Comparison of ENCODE assay signal across 8 mouse cellular contexts in the genomic region with DNA sequence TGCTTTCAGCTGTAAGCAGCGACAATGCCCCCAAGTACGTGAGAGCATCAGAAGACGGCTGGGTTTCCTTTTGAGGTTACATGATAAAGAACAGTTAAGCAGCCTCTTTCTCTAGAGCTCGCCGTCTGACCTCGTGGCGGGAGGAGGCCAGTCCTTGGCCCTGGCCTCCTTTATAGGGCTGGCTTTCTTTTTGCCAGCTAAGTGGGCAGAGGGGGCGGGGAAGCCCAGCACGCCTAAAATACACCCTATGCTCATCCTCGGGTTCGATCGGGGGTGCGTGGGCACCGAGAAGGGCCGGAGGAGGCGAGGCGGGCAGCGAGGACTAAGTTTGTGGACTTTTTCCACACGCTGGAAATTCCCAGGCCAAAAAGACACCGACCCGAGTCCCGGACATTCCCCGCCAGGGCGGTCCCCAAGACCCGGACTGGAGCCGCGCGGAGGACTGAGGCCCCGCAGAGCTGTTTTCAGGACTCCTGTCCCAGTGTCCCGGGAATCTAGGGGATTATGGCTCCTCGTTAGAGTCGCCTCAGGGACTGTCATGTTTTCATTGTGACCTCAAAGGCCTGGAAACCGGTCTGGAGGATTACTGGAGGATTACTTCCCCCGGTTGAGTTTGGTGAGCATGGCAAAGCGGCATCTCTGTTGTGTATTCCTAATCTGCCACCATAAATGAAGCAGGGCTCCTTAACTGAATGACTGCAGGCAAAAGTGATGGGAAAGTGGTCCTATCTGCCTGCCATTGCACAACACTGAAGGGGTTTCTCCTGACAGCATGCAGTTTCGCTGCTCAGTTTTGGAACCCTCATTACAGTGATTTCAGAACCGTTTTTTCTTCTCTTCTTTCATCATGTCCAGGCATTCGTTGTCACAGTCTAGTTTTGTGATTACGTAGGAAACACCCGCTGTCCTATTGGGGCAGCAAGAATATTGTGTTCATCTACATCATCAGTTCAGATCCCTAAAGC. TPM values are rescaled to one million over a fixed set of nuclear protein-coding genes. Genes with fewer than 3 reads are reported as not detected.
A peak's percentile ranks its signal among the peaks of the same experiment; 100 is the strongest.
DNase-seq lines count a peak whose midpoint lies in the region; ATAC-seq and TF ChIP-seq lines count a peak whose summit lies in the region.

Gene Nfkbiz (minus strand): TSS at position 390 of the 965 bp plus-strand sequence.

- under 1% methylated on average over 40 of the region's 40 CpGs for WGBS in intestine, postnatal 0 days
- under 1% methylated on average over 40 of the region's 40 CpGs for WGBS in limb, embryonic 13.5 days
- WGBS in midbrain, embryonic 15.5 days = under 1% methylated on average over 40 of the region's 40 CpGs

- H3K36me3 ChIP-seq in intestine, postnatal 0 days (ENCODE audit: control insufficient read depth, insufficient read depth) = peaks cover 4% of the 10 kb centered on the region; the same call in 1 of the 2 replicates
- peaks cover 14% of the 10 kb centered on the region for H3K36me3 ChIP-seq in limb, embryonic 13.5 days
- H3K36me3 ChIP-seq in midbrain, embryonic 15.5 days (replicated peaks) = 0 out of 2 replicates have a peak, but pooled peaks cover 2% of the 10 kb centered on the region

- peak; percentile 70 to 77 for DNase-seq in left cerebral cortex, adult 18-20 months (ENCODE audit: low spot score in 2 of 2)
- no peak for DNase-seq in left cerebral cortex, adult 11 months (ENCODE audit: low spot score)
- peak; percentile 93 for DNase-seq in embryo, embryonic 9.5 days (ENCODE audit: extremely low spot score)
- peak; percentile 57 to 78 for DNase-seq in spleen, adult 18-20 months

- H3K9me3 ChIP-seq in intestine, postnatal 0 days (ENCODE audit: control insufficient read depth) = no peaks in the 10 kb centered on the region
- H3K9me3 ChIP-seq in limb, embryonic 13.5 days = no peaks in the 10 kb centered on the region
- no peaks in the 10 kb centered on the region for H3K9me3 ChIP-seq in midbrain, embryonic 15.5 days

- TF ChIP-seq CTCF in intestine, postnatal 0 days (IDR thresholded peaks at IDR 0.05; ENCODE audit: low read depth) = no peak

- ATAC-seq in granulocyte monocyte progenitor cell, adult 5-6 weeks (replicated peaks; ENCODE audit: poor library complexity, severe bottlenecking) = peak; percentile 68
- peak; percentile 87 for ATAC-seq in intestine, postnatal 0 days
- peak; percentile 92 for ATAC-seq in limb, embryonic 13.5 days (ENCODE audit: low FRiP score, low read depth)
- ATAC-seq in midbrain, embryonic 15.5 days (replicated peaks) = peak; percentile 95

- peak within 1 kb of the TSS; percentile 57 for H3K4me3 ChIP-seq in intestine, postnatal 0 days (ENCODE audit: low read depth, low read length)
- H3K4me3 ChIP-seq in limb, embryonic 13.5 days = peak within 1 kb of the TSS; percentile 56
- peak within 1 kb of the TSS; percentile 54 for H3K4me3 ChIP-seq in midbrain, embryonic 15.5 days

- H3K27me3 ChIP-seq in intestine, postnatal 0 days (replicated peaks; ENCODE audit: control insufficient read depth, insufficient read depth, low read length) = no peaks in the 10 kb centered on the region
- no peaks in the 10 kb centered on the region for H3K27me3 ChIP-seq in limb, embryonic 13.5 days
- no peaks in the 10 kb centered on the region for H3K27me3 ChIP-seq in midbrain, embryonic 15.5 days (replicated peaks)

- H3K9ac ChIP-seq in intestine, postnatal 0 days (ENCODE audit: low read depth, low read length) = peak within 1 kb of the TSS; percentile 54
- peak within 1 kb of the TSS; percentile 82 for H3K9ac ChIP-seq in limb, embryonic 13.5 days
- peak within 1 kb of the TSS; percentile 53 for H3K9ac ChIP-seq in midbrain, embryonic 15.5 days

- H3K4me1 ChIP-seq in intestine, postnatal 0 days (replicated peaks; ENCODE audit: control insufficient read depth, insufficient read depth, low read length) = no peaks in the 10 kb centered on the region
- peaks cover 6% of the 10 kb centered on the region for H3K4me1 ChIP-seq in limb, embryonic 13.5 days
- peaks cover 9% of the 10 kb centered on the region for H3K4me1 ChIP-seq in midbrain, embryonic 15.5 days

- peak within 1 kb of the TSS; percentile 78 for H3K4me2 ChIP-seq in intestine, postnatal 0 days (replicated peaks; ENCODE audit: low read depth)
- peak within 1 kb of the TSS; percentile 74 for H3K4me2 ChIP-seq in limb, embryonic 13.5 days (replicated peaks)
- peak within 1 kb of the TSS; percentile 82 for H3K4me2 ChIP-seq in midbrain, embryonic 15.5 days

- H3K27ac ChIP-seq in intestine, postnatal 0 days (ENCODE audit: low read depth, low read length) = peak within 1 kb of the TSS; percentile 60
- H3K27ac ChIP-seq in limb, embryonic 13.5 days = peak within 1 kb of the TSS; percentile 82
- peak within 1 kb of the TSS; percentile 78 for H3K27ac ChIP-seq in midbrain, embryonic 15.5 days

RNA-seq across cellular contexts. Expression of gene Nfkbiz, which starts in this region (rescaled TPM):
- total RNA-seq in left cerebral cortex, adult 18-20 months (2021) = 1 to 10 TPM; 4.4 to 5.2 TPM
- total RNA-seq in granulocyte monocyte progenitor cell, adult 5-6 weeks (2014; fragmentation: Nextera tagmentation) = 3.4 and 5.0 TPM in 2 replicates
- total RNA-seq in granulocyte monocyte progenitor cell, adult 5-6 weeks (2017) = 16.2 and 16.4 TPM in 2 replicates
- polyA plus RNA-seq in intestine, postnatal 0 days (2015; fragmentation: Nextera tagmentation; extraction: Ambion mirVana) = 7.8 and 8.8 TPM in 2 replicates
- polyA plus RNA-seq in limb, embryonic 13.5 days (2015; fragmentation: Nextera tagmentation; extraction: Ambion mirVana) = 4.1 and 4.6 TPM in 2 replicates
- 0.96 and 1.3 TPM in 2 replicates for polyA plus RNA-seq in midbrain, embryonic 15.5 days (2015; fragmentation: Nextera tagmentation; extraction: Ambion mirVana)
